Mouse (Mus musculus) spleen, embryonic (tissue): ENCODE data around the gene Zfp711.

Source experiments
- CTCF ChIA-PET: fragments of 350-600 bp; sonication (Branson Sonifier 250); formaldehyde crosslinking; loops from one replicate; lab custom pipeline; 2022; lab: Charles Lee

Gene Zfp711

DNA sequence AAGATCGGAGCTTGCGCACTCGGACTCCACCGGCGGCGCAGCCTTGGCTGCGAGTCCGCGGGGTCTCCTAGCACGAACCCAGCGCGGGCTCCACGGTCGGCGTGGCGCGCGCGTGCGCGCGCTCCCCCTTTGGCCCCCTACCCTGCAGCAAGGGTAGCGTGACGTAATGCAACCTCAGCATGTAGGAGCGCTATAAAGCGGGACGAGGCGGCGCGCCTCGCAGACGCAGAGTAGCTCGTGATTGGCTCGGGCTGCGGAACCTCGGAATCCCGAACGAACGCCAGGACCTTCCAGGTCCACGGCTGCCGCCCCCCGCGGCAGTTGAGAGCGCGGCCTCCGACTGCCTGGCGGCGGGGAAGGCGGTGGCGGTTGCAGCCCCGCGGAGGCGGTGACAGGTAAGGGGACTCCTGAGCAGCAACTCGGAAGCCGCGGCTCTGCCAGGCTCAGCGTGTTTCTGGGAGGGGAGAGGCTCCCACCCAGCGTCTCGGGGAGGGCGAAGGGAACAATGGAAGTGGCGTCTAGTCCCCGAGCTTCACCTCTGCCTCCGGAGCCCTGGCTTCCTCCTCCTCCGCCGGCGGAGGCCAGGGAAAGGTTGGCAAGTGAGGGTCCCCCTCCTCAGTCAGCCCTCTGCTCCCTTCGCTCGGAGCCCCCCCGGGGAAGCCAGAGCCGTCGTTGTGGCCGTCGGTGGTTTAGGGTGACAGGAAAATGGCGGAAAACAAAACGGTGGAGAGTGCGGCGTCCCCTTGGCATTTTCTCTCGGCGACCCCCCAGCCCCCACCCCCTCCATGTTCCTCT is at the start of gene Zfp711:
TSS of gene Zfp711 (plus strand) at position 16 of the 795 bp plus-strand sequence.
- CTCF ChIA-PET: no interaction called here

DNA sequence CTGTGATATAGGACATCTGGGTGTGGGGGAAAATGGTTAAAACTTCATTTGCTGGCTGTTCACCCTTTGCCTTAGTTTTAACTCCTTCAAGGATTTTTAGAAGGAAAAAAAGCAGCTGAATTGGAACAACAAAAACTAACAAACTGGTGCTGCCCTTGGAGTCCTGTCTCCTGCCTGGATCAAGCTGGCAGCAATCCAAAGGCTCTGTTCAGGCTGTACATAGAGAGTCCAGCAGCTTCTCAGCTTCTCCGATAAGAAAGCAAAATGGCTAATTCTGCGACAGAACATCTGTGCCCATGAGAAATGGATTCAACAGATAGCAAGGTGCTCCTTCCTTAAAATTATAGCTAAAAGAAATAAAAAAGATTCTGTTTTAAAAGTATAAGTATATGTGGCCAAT is 32.6 kb upstream of the Zfp711 start:
- CTCF ChIA-PET: no interaction called here

- CTCF ChIA-PET: no interaction called here
Measured at GRCm38 (mm10) chrX:112601306-112602120, 1.2 kb downstream of the Zfp711 start.

- CTCF ChIA-PET: no interaction called here
Measured at GRCm38 (mm10) chrX:112675525-112675924, 75.2 kb downstream of the Zfp711 start.

DNA sequence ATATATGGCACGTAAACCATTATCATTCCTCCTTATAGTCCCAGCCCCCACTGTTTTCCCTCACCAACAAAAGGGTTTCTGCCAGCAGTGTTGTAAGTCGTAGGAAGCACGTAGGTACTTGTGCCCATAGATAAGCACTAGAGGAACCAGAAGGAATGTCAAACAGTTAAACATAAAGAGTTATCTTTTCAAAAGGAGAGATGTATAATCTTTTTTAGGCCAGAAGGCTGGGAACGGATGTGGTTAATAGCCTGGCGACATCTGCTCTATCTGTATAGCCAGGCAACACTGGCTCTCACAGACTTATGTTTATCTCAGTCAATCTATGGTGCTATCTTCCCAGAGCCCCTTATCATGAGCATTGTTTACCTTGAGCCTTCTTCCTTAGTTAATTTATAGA is 80.3 kb downstream of the Zfp711 start:
- CTCF ChIA-PET: no interaction called here
